Mouse (Mus musculus): Measurements from ENCODE around the gene Ccnl1.
A peak's percentile ranks its signal among the peaks of the same experiment; 100 is the strongest.

Ccnl1 gene

DNA sequence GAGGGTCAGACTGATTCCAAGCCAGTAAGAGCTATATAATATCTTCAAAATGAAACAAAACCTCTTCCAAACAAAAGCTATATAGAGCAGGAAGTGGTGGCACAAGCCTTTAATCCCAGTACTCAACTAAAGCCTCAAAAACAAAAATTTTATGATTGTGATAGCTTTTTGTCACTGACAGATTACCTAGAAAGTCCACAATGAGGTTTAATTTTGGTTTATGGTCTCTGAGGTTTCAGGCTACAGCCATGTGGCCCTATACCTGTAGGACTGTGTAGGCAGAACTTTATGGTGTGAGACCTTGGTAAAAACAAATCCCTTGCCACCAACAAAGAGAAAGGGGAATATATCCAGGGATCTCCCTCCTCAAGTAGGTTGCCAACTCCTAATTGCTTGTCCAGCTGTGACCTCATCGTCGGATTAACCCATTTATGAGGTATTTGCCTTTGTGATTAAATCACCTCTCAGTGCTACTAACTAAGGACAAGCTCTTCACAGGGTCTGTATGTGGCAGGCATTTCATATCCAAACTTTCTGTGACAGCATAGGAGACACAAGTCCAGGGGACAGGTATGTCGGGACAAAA is 1.5 kb upstream of the Ccnl1 start:
- DNase-seq (ENCODE audit: low spot score) = no peak

DNA sequence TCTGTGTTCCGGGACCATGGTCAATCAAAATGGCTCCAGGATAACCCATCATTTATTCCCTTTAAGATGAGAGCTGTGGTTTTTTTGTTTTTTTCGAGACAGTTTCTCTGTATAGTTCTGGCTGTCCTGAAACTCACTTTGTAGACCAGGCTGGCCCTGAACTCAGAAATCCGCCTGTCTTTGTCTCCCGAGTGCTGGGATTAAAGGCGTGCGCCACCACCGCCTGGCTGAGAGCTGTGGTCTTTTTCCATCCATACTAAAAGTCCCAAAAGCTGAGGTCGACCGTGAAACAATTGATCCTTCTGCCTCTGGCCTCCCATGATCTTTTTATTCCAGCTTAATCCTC is 764 bp upstream of the Ccnl1 start:
- peak; percentile 56 for DNase-seq (ENCODE audit: low spot score)

DNA sequence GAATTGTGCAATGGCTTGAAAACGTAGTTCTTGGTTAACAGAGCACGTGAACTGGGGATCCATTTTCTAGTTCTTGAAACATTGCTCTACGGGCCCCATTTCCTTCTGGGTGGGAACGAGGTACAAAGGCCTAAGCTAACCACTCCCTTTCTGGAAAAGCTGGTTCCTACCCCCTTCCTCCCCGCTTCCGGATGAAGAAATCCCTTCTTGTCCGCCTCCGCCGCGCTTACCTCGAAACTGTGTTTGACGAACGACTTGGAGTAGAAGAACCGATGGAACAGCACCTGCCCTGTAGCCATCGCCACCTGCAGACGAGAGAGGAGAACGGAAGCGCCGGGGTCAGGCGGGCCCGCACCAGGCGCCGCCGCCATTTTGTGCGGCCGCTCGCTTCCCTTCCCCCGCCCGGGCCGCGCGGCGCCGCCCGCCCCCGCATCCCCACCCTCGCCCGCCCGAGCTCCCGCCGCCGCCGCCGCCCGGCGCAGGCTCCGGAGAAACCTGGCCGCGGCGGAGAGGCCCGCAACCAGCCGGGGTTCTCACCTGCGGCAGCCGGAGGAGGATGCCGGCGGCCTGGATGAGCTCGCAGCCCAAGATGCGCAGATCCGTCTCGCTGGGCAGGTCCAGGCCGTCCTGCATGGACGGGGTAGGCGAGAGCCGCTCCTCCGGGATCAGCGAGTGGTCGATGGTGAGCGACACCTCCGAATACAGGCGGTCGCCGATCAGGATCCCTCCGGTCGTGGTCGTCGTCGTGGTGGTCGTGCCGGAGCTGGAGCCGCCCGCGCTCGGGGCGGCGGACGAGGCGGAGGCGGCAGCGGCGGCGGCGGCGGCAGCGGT is 563 bp downstream of the Ccnl1 start:
- peak; percentile 61 for DNase-seq (ENCODE audit: low spot score)

DNA sequence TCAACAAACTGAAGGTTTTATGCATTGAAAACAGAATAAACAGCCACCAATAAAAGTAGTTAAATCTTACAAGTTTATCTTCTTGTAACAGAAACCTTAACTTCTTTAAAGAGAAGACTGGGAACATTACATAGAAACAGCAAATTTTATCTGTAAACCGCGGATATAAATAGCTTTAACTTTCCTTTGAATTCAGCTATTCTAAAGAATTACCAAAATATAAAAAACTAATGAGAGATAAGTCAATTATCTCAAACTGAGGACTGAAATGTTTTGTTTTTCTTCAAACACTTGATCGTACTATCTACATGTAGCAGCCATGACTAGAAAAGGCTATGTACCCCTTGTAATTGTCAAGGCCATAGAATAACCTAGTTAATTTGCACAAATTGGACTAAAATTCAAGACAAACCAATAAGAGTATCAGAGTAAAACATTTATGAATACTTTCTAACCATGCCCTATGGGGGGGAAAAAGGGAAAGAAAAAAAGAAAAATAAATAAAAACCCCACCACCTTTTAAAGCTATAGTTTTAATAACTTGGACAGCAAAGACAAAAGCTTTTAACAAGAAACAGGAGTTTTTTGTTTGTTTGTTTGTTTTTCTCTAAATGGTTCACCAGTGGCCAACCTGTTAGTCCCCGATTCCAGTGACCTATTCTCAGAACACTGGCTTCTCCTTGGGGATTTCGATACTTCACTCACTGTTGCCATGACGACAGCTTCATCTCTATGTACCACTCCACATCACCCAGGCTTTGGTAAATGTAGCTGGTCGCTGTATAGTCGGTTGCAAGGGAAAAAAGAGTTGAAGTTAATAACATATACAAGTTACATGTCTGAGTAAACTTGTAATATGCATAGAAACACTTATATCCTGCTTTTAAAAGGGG is 3.3 kb downstream of the Ccnl1 start:
- DNase-seq (ENCODE audit: low spot score) = peak; percentile 82

DNA sequence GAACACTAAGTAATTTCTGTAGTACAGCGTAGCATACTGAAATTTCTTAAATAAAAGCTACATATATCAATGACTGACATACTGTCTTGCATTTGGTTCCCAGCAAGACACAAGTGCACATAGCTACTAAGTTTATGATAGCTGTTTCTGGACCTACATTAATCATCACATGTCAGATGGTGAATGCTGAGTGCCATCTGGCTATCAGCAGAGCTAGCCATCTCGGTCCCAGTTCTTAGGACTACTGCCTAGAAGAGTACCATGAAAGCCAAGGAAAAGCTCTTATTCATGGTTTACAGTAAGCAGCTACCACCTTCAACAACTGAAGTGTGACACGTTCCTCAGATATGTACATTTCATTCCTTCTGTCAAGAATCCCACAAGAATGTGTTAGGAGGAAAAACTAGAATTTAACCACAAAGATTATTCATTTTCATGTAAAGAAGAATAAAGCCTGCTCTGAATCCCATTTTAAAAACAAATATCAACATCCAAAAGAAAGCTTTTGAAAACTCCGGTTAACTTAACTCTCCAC is 7.2 kb downstream of the Ccnl1 start:
- no peak for DNase-seq (ENCODE audit: low spot score)

DNA sequence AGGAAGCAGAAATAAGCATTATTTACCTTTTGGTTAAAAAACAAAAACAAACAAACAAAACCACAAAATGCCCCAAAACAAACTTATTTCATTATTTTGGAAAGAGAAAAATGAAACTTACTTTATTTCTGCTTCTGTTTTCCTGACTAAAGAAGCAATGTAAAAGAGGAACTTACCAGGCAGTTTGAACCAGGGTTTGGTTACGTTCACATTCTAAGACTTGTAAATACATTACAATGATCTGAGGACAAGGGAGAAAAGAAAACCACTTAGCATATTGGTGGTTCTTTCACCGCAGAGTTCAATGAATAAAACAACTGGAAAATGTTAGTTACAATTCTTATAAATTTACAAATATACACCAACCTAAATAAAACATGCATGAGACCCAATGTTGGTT is 7.7 kb downstream of the Ccnl1 start:
- no peak for DNase-seq (ENCODE audit: low spot score)

DNA sequence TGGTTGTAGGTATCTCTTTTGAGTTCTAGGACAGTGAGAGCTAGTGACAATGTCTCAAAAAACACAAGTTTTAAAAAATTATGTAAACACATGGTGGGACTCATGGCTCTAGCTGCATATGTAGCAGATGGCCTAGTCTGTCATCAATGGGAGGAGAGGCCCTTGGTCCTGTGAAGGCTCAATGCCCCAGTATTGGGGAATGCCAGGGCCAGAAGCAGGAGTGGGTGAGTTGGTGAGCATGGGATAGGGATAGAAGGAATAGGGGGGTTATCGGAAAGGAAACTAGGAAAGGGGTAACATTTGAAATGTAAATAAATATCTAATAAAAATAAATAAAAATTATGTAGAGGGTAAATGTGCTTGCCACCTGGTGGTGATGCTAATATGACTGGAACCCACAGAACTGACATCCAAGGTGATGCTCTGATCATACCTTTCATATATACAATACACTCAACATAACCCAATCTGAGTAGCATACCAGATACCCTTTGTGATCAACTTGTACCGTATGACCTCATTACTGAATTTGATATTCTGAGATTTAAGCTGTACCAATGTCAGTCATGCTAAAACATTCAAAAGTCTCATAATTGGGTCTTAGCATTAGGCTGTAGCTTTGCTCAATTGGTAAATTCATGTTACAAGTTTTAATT is 12.6 kb downstream of the Ccnl1 start:
- DNase-seq (ENCODE audit: low spot score) = no peak

DNA sequence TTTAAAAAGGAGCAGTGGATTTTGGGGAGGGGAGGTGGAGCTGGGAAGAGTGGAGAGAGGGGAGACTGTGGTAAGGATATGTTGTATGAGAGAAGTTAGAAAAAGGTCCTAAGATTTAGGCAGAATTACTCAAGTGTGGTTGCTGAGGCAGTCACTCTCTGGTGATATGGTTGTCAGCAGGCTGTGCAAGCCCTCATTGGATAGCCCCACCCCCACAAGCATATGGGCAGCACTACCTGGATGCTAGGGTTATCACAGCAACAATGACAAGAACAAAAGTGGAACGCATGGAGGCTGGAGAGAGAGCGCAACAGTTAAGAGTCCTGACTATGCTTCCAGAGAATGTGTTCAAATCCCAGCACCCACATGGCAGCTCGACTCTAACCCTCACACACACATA is 13.3 kb downstream of the Ccnl1 start:
- no peak for DNase-seq (ENCODE audit: low spot score)

DNA sequence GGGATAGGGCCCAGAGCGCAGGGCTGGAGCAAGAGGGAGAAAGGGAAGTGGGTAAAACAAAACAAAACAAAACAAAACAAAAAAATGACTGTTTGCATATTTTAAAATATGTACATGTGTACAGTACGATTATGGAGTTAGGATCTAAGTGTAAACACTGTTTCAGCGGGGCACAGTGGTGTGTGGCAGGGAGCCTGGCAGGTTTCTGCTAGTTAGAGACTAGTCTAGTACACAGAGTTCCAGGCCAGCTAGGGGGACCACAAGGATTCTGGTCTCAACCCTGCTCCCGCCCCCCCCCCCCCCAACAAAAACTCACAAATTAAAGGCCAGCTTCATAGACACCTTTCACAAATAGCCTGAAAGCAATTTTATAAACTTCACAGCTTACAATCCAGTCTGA is 14.6 kb downstream of the Ccnl1 start:
- DNase-seq (ENCODE audit: low spot score) = no peak

DNA sequence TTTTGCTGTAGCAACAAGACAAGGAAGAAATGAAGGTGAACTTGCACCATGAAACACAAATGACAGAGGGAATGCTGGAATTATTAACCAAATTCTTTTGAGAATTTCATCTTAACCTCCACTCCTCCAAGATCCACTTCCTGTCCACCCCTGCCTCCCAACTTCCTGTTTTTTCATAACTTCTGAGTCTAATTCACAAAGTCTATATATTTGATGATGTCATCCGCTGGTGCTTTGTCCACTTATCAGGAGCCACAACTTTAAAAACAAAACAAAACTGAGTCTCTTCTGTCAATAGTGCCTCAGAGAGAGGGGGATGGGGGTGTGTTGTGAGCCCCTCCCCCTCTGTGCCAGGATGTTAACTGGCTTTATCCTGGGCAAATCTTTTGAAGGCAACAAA is 17.0 kb downstream of the Ccnl1 start:
- no peak for DNase-seq (ENCODE audit: low spot score)

DNA sequence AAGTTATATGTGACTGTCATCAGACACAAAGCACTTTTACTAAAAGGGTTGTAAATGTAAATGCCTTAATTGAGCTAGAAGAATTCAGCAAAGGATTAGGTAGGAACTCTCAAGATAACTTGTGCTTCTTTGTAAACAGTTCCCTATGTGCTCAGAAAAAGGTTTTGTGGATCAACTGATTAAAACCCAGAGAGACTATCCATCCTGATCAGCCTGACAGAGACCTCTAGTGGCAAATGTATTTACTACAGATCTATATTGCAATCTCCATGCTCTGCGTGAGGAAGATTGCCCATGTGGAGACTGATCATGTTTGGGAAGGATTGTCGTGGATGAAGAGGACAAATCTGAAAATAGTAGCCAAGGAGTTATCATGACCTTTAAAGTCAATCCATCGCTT is 19.8 kb downstream of the Ccnl1 start:
- peak; percentile 61 for DNase-seq (ENCODE audit: low spot score)

DNA sequence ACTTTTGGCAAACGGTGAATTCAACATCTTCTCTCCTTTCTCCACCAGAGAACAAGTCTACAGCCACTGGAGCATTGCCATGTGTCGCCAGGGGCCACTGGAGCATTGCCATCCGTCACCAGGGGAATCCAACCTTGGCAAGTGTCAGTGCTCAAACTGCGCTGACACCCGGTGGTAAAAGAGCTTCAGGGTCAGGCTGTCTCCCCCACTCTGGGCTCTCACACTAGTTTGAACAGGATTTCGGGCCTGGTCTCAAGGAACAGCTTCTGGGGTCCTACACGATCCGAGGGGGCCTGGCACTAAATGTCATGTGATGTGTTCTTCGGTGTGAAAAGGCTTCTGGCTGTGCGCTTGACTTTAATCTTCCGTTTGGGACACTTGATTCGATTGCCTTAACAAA is 21.7 kb downstream of the Ccnl1 start:
- DNase-seq (ENCODE audit: low spot score) = no peak

DNA sequence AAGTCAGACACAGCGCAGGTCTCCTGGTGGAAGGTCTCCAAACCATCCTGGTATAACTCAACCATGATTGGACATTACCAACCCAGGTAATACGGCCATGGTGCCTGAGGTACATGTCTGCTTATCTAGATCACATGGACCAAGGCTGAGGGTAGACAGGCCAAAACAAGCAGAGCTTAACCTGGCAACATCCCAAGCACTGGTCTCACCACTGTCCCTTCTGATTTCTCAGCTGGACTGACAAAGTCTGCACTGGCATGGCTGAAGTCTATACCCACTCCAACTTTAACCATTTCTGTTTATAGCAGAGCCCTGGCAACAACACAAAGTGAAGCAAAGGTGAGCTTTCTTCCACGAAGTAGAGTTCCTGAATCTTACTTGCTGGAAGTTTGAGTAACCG is 22.9 kb downstream of the Ccnl1 start:
- DNase-seq (ENCODE audit: low spot score) = no peak

DNA sequence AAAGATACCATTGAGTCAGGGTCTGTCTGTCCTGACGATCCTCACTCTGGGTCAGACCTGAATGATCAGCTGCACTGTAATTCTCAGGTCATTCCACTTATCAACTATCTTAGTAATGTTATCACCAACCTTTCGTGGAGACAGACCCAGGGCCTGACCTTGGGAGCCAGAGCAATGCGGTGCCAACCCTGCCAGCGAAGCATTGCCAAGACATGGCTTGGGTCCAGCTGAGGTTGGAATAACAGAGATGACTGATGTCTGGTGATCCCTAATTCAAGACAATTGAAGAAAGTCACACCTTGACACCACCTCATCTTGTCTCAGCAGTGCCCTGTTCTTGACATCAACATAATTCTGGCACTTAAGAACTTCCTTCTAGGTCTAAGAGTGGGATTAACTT is 24.3 kb downstream of the Ccnl1 start:
- DNase-seq (ENCODE audit: low spot score) = no peak

DNA sequence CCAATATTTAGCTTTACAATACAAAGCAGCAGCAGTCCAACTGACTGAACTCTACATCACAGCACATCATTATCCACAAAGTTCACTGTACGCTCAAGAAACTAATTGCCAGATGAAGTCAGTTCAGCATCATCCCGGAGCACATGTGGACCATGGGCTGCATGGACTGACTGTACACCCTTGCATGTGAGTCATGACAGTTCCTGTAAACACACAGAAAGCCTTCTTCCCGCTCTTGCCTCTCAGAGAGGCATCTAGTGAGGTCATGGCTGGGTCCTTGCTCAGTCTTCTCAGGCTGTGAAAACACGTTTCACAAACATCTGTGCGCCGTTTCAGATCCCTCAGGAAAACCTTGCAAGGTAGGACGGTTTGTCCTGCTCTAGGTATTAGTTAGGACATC is 26.5 kb downstream of the Ccnl1 start:
- no peak for DNase-seq (ENCODE audit: low spot score)

DNA sequence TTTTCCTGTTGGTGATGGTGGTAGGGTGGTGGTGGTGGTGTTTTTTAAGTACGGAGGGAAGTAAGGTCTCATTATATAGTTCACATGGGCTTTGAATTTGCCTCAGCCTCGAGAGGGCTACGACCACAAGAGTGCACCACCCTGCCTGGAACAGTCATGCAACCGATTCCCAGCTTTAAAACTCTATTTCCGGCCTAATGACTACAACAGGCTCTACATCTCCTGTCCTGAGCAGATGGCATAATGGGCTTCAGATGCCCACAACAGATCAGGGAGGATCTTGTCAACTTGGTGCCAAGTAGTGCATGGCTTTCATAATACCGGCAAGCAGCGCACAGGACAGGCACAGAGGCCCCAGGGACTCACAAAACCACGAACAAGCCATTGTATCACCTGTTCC is 27.4 kb downstream of the Ccnl1 start:
- DNase-seq (ENCODE audit: low spot score) = no peak

DNA sequence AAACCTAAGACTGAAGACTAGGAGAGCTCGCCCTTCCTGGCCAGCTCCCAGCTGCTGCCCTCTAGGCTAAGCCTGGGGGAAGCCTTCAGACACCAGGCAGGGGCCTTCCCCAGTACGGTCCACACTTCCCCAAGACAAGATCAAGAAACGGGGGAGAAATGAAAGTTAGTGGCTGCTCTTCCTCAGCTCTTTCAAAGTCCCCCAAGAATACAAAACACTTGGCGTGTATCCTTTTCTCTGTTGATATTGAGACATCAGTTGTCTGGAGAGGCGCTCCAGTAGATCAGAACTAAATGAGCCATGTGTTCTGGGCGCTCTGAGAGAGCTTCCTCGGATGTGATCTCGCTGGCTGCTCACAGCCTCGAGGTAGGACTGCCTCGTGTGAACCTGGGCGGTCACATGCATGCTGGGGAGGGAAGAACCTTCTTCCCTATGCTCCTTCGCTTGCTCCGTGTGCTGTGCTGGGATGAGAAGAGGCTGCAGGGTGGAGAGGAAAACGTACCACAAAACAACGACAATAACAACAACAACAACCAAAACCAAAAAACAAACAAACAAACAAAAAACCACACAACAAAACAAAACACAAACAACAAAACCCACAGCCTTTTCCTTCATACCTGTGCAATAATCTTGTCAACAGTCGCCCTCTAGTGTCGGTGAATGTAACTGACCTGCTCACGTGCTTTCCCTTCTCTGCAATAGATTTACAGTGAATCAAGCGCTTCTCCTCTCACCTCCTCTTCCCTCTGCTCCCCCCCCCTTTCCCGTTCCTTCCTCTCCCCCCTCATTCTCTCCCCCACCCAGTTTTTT is 28.0 kb downstream of the Ccnl1 start:
- peak; percentile 92 for DNase-seq (ENCODE audit: low spot score)

DNA sequence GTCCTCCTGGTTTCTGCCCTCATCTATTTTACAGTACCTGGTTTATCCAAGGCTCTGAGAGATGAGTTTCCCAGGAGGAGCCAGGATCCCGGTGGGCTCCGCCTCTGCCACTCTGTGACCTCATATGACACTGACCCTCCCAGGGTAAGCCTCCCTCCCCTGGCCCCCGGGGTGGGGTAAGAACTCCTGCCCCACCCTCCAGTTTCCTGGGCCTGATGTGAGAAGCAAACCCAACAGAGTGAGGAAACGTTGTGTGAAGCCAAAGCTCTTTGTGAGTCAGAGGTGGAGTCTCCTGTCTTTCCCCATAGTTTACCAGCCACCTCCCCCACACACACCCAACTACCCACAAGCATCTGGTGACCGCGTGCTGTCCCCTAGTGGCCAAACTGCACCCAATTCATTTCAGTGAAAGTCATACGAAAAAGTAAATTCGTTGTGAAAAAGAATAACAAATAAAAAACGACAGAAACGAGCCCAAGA is 28.7 kb downstream of the Ccnl1 start:
- DNase-seq (ENCODE audit: low spot score) = peak; percentile 94

DNA sequence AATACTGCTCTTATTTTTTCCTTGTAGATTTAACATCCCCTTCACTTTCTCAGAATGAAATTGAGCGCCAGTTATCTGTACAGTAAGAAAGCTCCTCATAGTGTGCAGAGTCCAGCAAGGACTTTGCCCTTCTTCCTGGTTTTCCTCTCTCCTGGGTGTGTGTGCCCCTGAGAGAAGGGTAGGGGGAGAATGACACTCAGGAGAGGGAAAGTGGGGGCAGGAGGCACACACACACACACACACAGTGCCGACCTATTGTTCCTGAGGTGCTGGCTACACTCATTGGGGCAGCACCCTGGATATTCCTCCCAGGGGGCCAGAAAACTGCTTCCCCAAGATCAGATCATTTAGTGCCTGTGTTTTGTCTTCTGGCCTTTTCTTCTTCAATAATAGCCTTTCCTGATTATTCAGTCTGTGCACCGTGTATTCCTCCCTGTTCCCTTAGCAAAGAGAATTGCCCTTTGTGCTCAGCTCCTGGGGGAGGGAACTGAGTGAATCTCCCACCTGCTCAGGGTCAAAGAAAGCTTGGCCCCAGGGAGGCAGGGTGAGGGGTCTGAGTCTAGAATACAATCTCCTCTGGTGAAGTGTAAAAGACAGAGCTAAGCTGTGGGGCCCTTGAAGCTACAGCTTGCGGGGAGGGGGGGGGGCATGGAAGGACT is 29.3 kb downstream of the Ccnl1 start:
- peak; percentile 71 for DNase-seq (ENCODE audit: low spot score)

DNA sequence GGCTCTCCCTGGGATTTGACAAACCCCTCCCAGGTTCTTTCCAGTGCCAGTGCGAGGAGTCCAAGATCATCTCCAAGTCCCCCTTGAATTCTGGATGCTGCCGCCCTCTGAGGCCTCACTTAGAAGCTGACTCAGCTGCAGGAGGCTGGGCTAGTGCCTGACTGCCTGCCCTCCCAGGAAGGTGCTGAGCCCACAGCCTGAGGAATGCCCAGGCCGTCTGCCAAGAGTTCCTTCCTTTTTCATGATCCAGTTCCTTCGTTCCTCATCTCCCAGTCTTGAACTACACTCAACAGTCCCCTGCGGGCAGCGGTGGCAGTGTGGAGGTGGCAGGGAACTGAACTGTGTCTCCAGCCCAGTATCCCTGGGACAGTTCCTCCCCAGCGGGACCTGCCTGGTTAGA is 30.4 kb downstream of the Ccnl1 start:
- no peak for DNase-seq (ENCODE audit: low spot score)

DNA sequence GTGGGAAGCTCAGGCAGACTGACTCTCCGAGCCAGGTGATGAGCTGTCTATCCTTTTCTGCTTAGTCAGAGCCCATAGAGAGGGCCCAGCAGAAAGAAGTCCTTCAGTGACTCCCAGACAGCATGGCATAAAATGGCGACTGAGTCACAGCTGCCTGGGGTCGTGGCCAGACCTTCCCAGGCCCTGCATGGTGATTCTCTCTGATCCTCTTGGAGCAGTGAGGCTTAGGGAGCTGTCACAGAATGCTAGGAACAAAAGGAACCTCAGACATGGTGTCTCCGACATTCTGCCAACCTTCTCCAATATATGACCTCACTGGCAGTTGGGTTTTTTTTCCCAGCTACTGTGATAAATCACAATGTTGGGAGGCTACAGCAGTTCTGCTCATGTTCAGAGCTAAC is 30.9 kb downstream of the Ccnl1 start:
- no peak for DNase-seq (ENCODE audit: low spot score)

Measured in embryo, embryonic 10 days (tissue).